Mouse (Mus musculus): ENCODE measurements around the gene Man1a2. TPM values are rescaled to one million over a fixed set of nuclear protein-coding genes. Genes with fewer than 3 reads are reported as not detected.

The Man1a2 gene
- 71.7 and 75.3 TPM in 2 replicates for polyA plus RNA-seq (2012)

GRCm38 (mm10) chr3:100685087-100685762 lies at the start of gene Man1a2:
TSS of gene Man1a2 (minus strand) at chr3:100685503.

Other genes starting within 250 kb of the Man1a2 start
- 2.3 and 2.5 TPM in 2 replicates for gene Tent5c, start 196.2 kb downstream of the Man1a2 start, polyA plus RNA-seq (2012)
- gene Vtcn1, start 140.0 kb upstream of the Man1a2 start, polyA plus RNA-seq (2012): not detected in 2 replicates
- 3.4 and 5.2 TPM in 2 replicates for gene Trim45, start 236.7 kb upstream of the Man1a2 start, polyA plus RNA-seq (2012)